Mouse (Mus musculus) myocyte (in vitro differentiated cells): ENCODE results near the gene Znrf1. TPM values are rescaled to one million over a fixed set of nuclear protein-coding genes. Genes with fewer than 3 reads are reported as not detected.
A peak's percentile ranks its signal among the peaks of the same experiment; 100 is the strongest.

ENCODE experiments used
- H3K27me3 ChIP-seq: one replicate; pipeline ENCODE4 v1.6.1; 2011; ENCODE audit not compliant: control insufficient read depth, insufficient read depth, insufficient read length
- H3K36me3 ChIP-seq: one replicate; pipeline ENCODE4 v1.6.1; 2011; ENCODE audit not compliant: control insufficient read depth, insufficient read depth
- H3K4me2 ChIP-seq: one replicate; pipeline ENCODE4 v1.6.1; 2011; ENCODE audit warnings: low read depth, control low read depth
- H3K4me3 ChIP-seq: one replicate; pipeline ENCODE4 v1.5.1; 2011; ENCODE audit warnings: mild to moderate bottlenecking, control low read depth, moderate library complexity
- H3K79me2 ChIP-seq: one replicate; pipeline ENCODE4 v1.6.1; 2011; ENCODE audit not compliant: control insufficient read depth, insufficient read depth
- H3ac ChIP-seq: one replicate; pipeline ENCODE4 v1.6.1; 2011; ENCODE audit not compliant: control insufficient read depth, insufficient read length
- CEBPB ChIP-seq: IDR thresholded peaks from 2 replicates; pipeline ENCODE4 v1.6.1; 2011; ENCODE audit warnings: mild to moderate bottlenecking, moderate library complexity; ENCODE audit not compliant: poor library complexity, insufficient read depth, severe bottlenecking
- E2F4 ChIP-seq: IDR thresholded peaks from one replicate; pipeline ENCODE4 v1.6.1; 2011; ENCODE audit warnings: mild to moderate bottlenecking, control low read depth, moderate library complexity; ENCODE audit not compliant: insufficient read depth
- MAX ChIP-seq: IDR thresholded peaks from one replicate; pipeline ENCODE4 v1.6.1; 2011; ENCODE audit warnings: low read depth, mild to moderate bottlenecking, control low read depth
- MYOD1 ChIP-seq, 3 experiments: IDR thresholded peaks; one replicate each; pipeline ENCODE4 v1.6.1; 2011; ENCODE audit warnings: control low read depth in 2 of 3, low read depth in 2 of 3, mild to moderate bottlenecking in 2 of 3, moderate library complexity in 1 of 3; ENCODE audit not compliant: insufficient read length in 2 of 3, control insufficient read depth in 1 of 3
- MYOG ChIP-seq, 3 experiments: IDR thresholded peaks; one replicate each; pipeline ENCODE4 v1.6.1; 2011; ENCODE audit warnings: control low read depth in 2 of 3, low read depth in 2 of 3, mild to moderate bottlenecking in 2 of 3; ENCODE audit not compliant: insufficient read length in 2 of 3, control insufficient read depth in 1 of 3, insufficient read depth in 1 of 3
- POLR2A ChIP-seq: IDR thresholded peaks from one replicate; pipeline ENCODE4 v1.6.1; 2011; ENCODE audit warnings: low read depth, mild to moderate bottlenecking, control low read depth, moderate library complexity; ENCODE audit not compliant: insufficient read length
- POLR2AphosphoS2 ChIP-seq: IDR thresholded peaks from one replicate; pipeline ENCODE4 v1.6.1; 2011; ENCODE audit warnings: low read depth, control low read depth; ENCODE audit not compliant: insufficient read length
- REST ChIP-seq: IDR thresholded peaks from one replicate; pipeline ENCODE4 v1.6.1; 2011; ENCODE audit warnings: mild to moderate bottlenecking, control low read depth, moderate library complexity; ENCODE audit not compliant: insufficient read depth, insufficient read length
- SRF ChIP-seq: IDR thresholded peaks from one replicate; pipeline ENCODE4 v1.6.1; 2011; ENCODE audit warnings: low read depth; ENCODE audit not compliant: control insufficient read depth, insufficient read length
- TCF12 ChIP-seq: IDR thresholded peaks from one replicate; pipeline ENCODE4 v1.6.1; 2011; ENCODE audit warnings: mild to moderate bottlenecking, control low read depth; ENCODE audit not compliant: poor library complexity, insufficient read depth, severe bottlenecking
- TCF3 ChIP-seq: IDR thresholded peaks from one replicate; pipeline ENCODE4 v1.6.1; 2011; ENCODE audit warnings: low read depth, control low read depth; ENCODE audit not compliant: insufficient read length
- USF1 ChIP-seq: IDR thresholded peaks from one replicate; pipeline ENCODE4 v1.6.1; 2011; ENCODE audit warnings: low read depth, mild to moderate bottlenecking, control low read depth, moderate library complexity
- polyA plus RNA-seq: library from polyadenylated mRNA; unstranded; fragments of >200 nt; fragmentation: generic; extraction: Trizol; gene quantifications from one replicate; pipeline ENCODE4 v1.2.1, GENCODE M21; 2012; ENCODE audit warnings: missing spikeins

Gene Znrf1
- polyA plus RNA-seq, 1 experiment: 39.2 TPM

GRCm38 (mm10) chr8:111516451-111517035 lies 19.4 kb upstream of the Znrf1 start:
- H3K4me2 ChIP-seq: no peak overlapping the region
- no peak overlapping the region for H3K4me3 ChIP-seq
- no peaks in the 10 kb centered on the region for H3K27me3 ChIP-seq
- TF ChIP-seq POLR2AphosphoS2: no peak
- TF ChIP-seq MYOG (IDR thresholded peaks at IDR 0.05; ENCODE audit: control insufficient read depth in 1 of 3, insufficient read depth in 1 of 3, insufficient read length in 2 of 3, low read depth in 2 of 3): no peak
- TF ChIP-seq MYOD1 (IDR thresholded peaks at IDR 0.05; ENCODE audit: control insufficient read depth in 1 of 3, insufficient read length in 2 of 3, low read depth in 2 of 3): no peak
- no peak for TF ChIP-seq TCF3
- TF ChIP-seq MAX: no peak
- TF ChIP-seq REST: no peak
- TF ChIP-seq SRF: no peak
- no peak for TF ChIP-seq CEBPB
- no peak for TF ChIP-seq E2F4
- TF ChIP-seq TCF12: no peak
- no peak for TF ChIP-seq USF1
- TF ChIP-seq POLR2A: no peak
- H3K79me2 ChIP-seq: peaks cover 43% of the 10 kb centered on the region
- peaks cover 4% of the 10 kb centered on the region for H3K36me3 ChIP-seq
- H3ac ChIP-seq: no peak overlapping the region

GRCm38 (mm10) chr8:111517466-111517865 lies 18.4 kb upstream of the Znrf1 start:
- TF ChIP-seq CEBPB: no peak
- TF ChIP-seq TCF3: no peak
- no peak for TF ChIP-seq POLR2AphosphoS2
- no peak for TF ChIP-seq MYOD1 (IDR thresholded peaks at IDR 0.05; ENCODE audit: control insufficient read depth in 1 of 3, insufficient read length in 2 of 3, low read depth in 2 of 3)
- no peak for TF ChIP-seq POLR2A
- Histone ChIP-seq H3K36me3 (peaks cover 4% of the 10 kb centered on the region), H3K27me3 (no peaks in the 10 kb centered on the region), H3K79me2 (peaks cover 40% of the 10 kb centered on the region), H3ac (no peak overlapping the region), H3K4me2 (no peak overlapping the region), H3K4me3 (no peak overlapping the region)

GRCm38 (mm10) chr8:111521713-111522429 lies 14.0 kb upstream of the Znrf1 start, which contains the start of gene Wdr59:
Gene Wdr59 (minus strand): TSS chr8:111522092.
- TF ChIP-seq MAX: no peak
- TF ChIP-seq E2F4: no peak
- peak; percentile 48 for TF ChIP-seq POLR2A
- TF ChIP-seq MYOG (IDR thresholded peaks at IDR 0.05; ENCODE audit: control insufficient read depth in 1 of 3, insufficient read depth in 1 of 3, insufficient read length in 2 of 3, low read depth in 2 of 3): peak in 1 of 3 experiments; percentile 42
- TF ChIP-seq SRF: peak; percentile 91
- TF ChIP-seq USF1: peak; percentile 45
- Histone ChIP-seq H3K27me3 (no peaks in the 10 kb centered on the region), H3K4me2 (peak within 1 kb of the TSS; percentile 99), H3K36me3 (peaks cover 4% of the 10 kb centered on the region), H3K4me3 (peak within 1 kb of the TSS; percentile 52), H3K79me2 (peaks cover 26% of the 10 kb centered on the region), H3ac (peak within 1 kb of the TSS; percentile 14)

GRCm38 (mm10) chr8:111526403-111527024 lies 9.4 kb upstream of the Znrf1 start:
- TF ChIP-seq CEBPB (peak; percentile 76), MAX (no peak)
- H3K4me2 ChIP-seq: peak overlapping the region; percentile 13

GRCm38 (mm10) chr8:111527149-111527548 lies 8.7 kb upstream of the Znrf1 start:
- peak overlapping the region; percentile 13 for H3K4me2 ChIP-seq
- no peak overlapping the region for H3K4me3 ChIP-seq
- no peak for TF ChIP-seq POLR2AphosphoS2
- TF ChIP-seq MAX: no peak
- H3K36me3 ChIP-seq: no peaks in the 10 kb centered on the region
- no peak overlapping the region for H3ac ChIP-seq
- no peaks in the 10 kb centered on the region for H3K79me2 ChIP-seq
- no peaks in the 10 kb centered on the region for H3K27me3 ChIP-seq

More at GRCm38 (mm10) chr8:111526403-111527024, 9.4 kb upstream of the Znrf1 start:
- no peaks in the 10 kb centered on the region for H3K27me3 ChIP-seq
- H3K79me2 ChIP-seq: peaks cover 2% of the 10 kb centered on the region
- H3ac ChIP-seq: no peak overlapping the region
- no peak overlapping the region for H3K4me3 ChIP-seq
- no peaks in the 10 kb centered on the region for H3K36me3 ChIP-seq
